Mouse (Mus musculus) limb, embryonic 14.5 days (tissue): Measurements from ENCODE around the gene Sec11a. TPM values are rescaled to one million over a fixed set of nuclear protein-coding genes. Genes with fewer than 3 reads are reported as not detected.

Source experiments
- ATAC-seq: fragments of 200-750 bp; cut with Nextera tagmentation; 2 replicates; pipeline ENCODE4 v1.8.0; 2017; ENCODE audit warnings: low read depth, moderate number of reproducible peaks, moderate TSS enrichment; ENCODE audit not compliant: low FRiP score
- DNase-seq: peaks from one replicate; pipeline ENCODE4 v3.0.0-alpha.2; 2015; ENCODE audit warnings: low spot score
- H3K27ac ChIP-seq: fragments of 300-500 bp; sonication (generic); replicated peaks from 2 replicates; pipeline ENCODE4 v1.5.1; 2014; ENCODE audit warnings: low read depth, mild to moderate bottlenecking, low read length, moderate library complexity, mixed read lengths
- H3K27me3 ChIP-seq: fragments of 300-500 bp; sonication (generic); 2 replicates; pipeline ENCODE4 v1.6.1; 2014; ENCODE audit warnings: low read length, mixed read lengths; ENCODE audit not compliant: control insufficient read depth, insufficient read depth
- H3K36me3 ChIP-seq: fragments of 300-500 bp; sonication (generic); 2 replicates; pipeline ENCODE4 v1.6.1; 2014; ENCODE audit warnings: mild to moderate bottlenecking, low read length, moderate library complexity, mixed read lengths; ENCODE audit not compliant: control insufficient read depth, insufficient read depth
- H3K4me1 ChIP-seq: fragments of 300-500 bp; sonication (generic); 2 replicates; pipeline ENCODE4 v1.6.1; 2014; ENCODE audit warnings: antibody characterized with exemption, low read length, mixed read lengths; ENCODE audit not compliant: control insufficient read depth, insufficient read depth
- H3K4me2 ChIP-seq: fragments of 300-500 bp; sonication (generic); replicated peaks from 2 replicates; pipeline ENCODE4 v1.6.1; 2014; ENCODE audit warnings: low read depth, mild to moderate bottlenecking, low read length, moderate library complexity; ENCODE audit not compliant: severe bottlenecking
- H3K4me3 ChIP-seq: fragments of 300-500 bp; sonication (generic); replicated peaks from 2 replicates; pipeline ENCODE4 v1.5.1; 2014; ENCODE audit warnings: low read length
- H3K9ac ChIP-seq: fragments of 300-500 bp; sonication (generic); 2 replicates; pipeline ENCODE4 v1.6.1; 2014; ENCODE audit warnings: mild to moderate bottlenecking, low read depth, low read length, moderate library complexity; ENCODE audit not compliant: severe bottlenecking
- H3K9me3 ChIP-seq: fragments of 300-500 bp; sonication (generic); 2 replicates; pipeline ENCODE4 v1.6.1; 2016; ENCODE audit warnings: low read length; ENCODE audit not compliant: control insufficient read depth
- POLR2A ChIP-seq: fragments of 200-500 bp; IDR thresholded peaks from 2 replicates; pipeline ENCODE4 v1.8.0; 2012; ENCODE audit warnings: inconsistent platforms, mild to moderate bottlenecking, moderate library complexity, borderline replicate concordance; ENCODE audit not compliant: insufficient read depth, insufficient read length; ENCODE audit errors: extremely low read depth
- WGBS: fragments of 180-500 bp; shearing (Covaris S2); extraction: QIAGEN DNeasy Blood & Tissue Kit; methylation state at CpG from one replicate; pipeline ENCODE4 v1.1.7; 2014; 5-methylcytosine and 5-hydroxymethylcytosine counted together
- polyA plus RNA-seq, 2 experiments: library from polyadenylated mRNA; depleted of rRNA in 1 of 2; stranded (reverse) in 1 of 2; unstranded in 1 of 2; fragments of >200 nt; fragmentation: Nextera tagmentation in 1 of 2; extraction: Ambion mirVana in 1 of 2; gene quantifications; 2 replicates each; pipeline versions ENCODE4 v1.2.1 to v1.2.3; 2012 to 2014

The Sec11a gene
- polyA plus RNA-seq, 2 experiments, result 158 to 224 TPM

- Histone ChIP-seq H3K27ac (peak overlapping the region; percentile 48; the same call in 1 of the 2 replicates), H3K9me3 (no peaks in the 10 kb centered on the region), H3K27me3 (no peaks in the 10 kb centered on the region), H3K4me3 (peak overlapping the region; percentile 72), H3K9ac (peak overlapping the region; percentile 87), H3K4me2 (peak overlapping the region; percentile 83), H3K4me1 (peaks cover 15% of the 10 kb centered on the region), H3K36me3 (peaks cover 18% of the 10 kb centered on the region)
- WGBS, result 0% methylated on average over 13 of the region's 13 CpGs
- DNase-seq (peak; percentile 62), ATAC-seq (peak; percentile 77; the same call in 1 of the 2 replicates)
- TF ChIP-seq POLR2A, result no peak
Measured at GRCm38 (mm10) chr7:80860227-80860626, 87.4 kb downstream of the Sec11a start.

- H3K4me3 ChIP-seq, result no peak overlapping the region
- ATAC-seq, result no peak
- no peak overlapping the region for H3K9ac ChIP-seq
- 28% methylated on average over 6 of the region's 6 CpGs for WGBS
- TF ChIP-seq POLR2A, result no peak
- H3K36me3 ChIP-seq, result no peaks in the 10 kb centered on the region
- DNase-seq, result peak; percentile 82
- H3K4me1 ChIP-seq, result peaks cover 9% of the 10 kb centered on the region
- H3K9me3 ChIP-seq, result no peaks in the 10 kb centered on the region
- H3K4me2 ChIP-seq, result no peak overlapping the region
- no peak overlapping the region for H3K27ac ChIP-seq
- H3K27me3 ChIP-seq, result no peaks in the 10 kb centered on the region
Measured at GRCm38 (mm10) chr7:80857181-80857580, 90.4 kb downstream of the Sec11a start.

DNA sequence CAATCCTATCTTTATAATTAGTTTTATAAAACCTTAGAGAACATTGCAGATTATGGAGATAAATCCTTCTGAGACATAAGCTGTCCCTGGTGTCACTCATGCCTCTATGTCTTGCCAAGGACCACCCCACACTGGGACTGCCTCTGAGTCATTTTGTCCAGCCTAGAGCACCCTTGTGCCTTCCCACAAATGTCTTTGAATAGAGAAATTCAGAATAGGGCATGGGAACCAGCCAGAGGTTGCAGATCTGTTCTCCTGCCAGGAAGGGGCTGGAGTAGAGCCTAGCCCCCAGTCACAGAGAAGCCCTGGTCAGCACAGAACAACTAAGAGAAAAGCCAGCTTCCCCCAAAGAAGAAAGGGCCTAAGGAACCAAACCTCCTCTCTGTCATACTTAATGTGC is 92.3 kb downstream of the Sec11a start:
- no peak overlapping the region for H3K4me3 ChIP-seq
- no peak for ATAC-seq

More for the DNA sequence above, 92.3 kb downstream of the Sec11a start:
- Histone ChIP-seq H3K9me3 (no peaks in the 10 kb centered on the region), H3K4me1 (0 out of 2 replicates have a peak, but pooled peaks cover 3% of the 10 kb centered on the region), H3K4me2 (no peak overlapping the region), H3K27me3 (no peaks in the 10 kb centered on the region), H3K27ac (no peak overlapping the region), H3K36me3 (no peaks in the 10 kb centered on the region), H3K9ac (no peak overlapping the region)
- DNase-seq, result no peak
- TF ChIP-seq POLR2A, result no peak

Other genes with a start within 250 kb of the Sec11a start
- 43.9 and 48.4 TPM in 2 replicates for gene Iqgap1, start 121.8 kb downstream of the Sec11a start, polyA plus RNA-seq (2012; rRNA removed)
- gene Iqgap1, start 121.8 kb downstream of the Sec11a start, polyA plus RNA-seq (2014; fragmentation: Nextera tagmentation; extraction: Ambion mirVana), result 88.5 and 93.2 TPM in 2 replicates
- gene Zscan2, start 86.9 kb downstream of the Sec11a start, polyA plus RNA-seq (2012; rRNA removed), result 17.3 and 19.8 TPM in 2 replicates
- gene Zscan2, start 86.9 kb downstream of the Sec11a start, polyA plus RNA-seq (2014; fragmentation: Nextera tagmentation; extraction: Ambion mirVana), result 2.7 and 2.8 TPM in 2 replicates
- 23.1 and 26.5 TPM in 2 replicates for gene Wdr73, start 46.5 kb downstream of the Sec11a start, polyA plus RNA-seq (2012; rRNA removed)
- 22.6 and 26.0 TPM in 2 replicates for gene Wdr73, start 46.5 kb downstream of the Sec11a start, polyA plus RNA-seq (2014; fragmentation: Nextera tagmentation; extraction: Ambion mirVana)
- gene Nmb, start 42.7 kb downstream of the Sec11a start, polyA plus RNA-seq (2012; rRNA removed), result 8.3 and 8.5 TPM in 2 replicates
- 4.9 and 8.1 TPM in 2 replicates for gene Nmb, start 42.7 kb downstream of the Sec11a start, polyA plus RNA-seq (2014; fragmentation: Nextera tagmentation; extraction: Ambion mirVana)
- gene Zfp592, start 45.9 kb upstream of the Sec11a start, polyA plus RNA-seq (2012; rRNA removed), result 24.3 and 31.6 TPM in 2 replicates
- 13.7 and 16.1 TPM in 2 replicates for gene Zfp592, start 45.9 kb upstream of the Sec11a start, polyA plus RNA-seq (2014; fragmentation: Nextera tagmentation; extraction: Ambion mirVana)
- 3.4 and 3.5 TPM in 2 replicates for gene Alpk3, start 109.8 kb upstream of the Sec11a start, polyA plus RNA-seq (2012; rRNA removed)
- gene Alpk3, start 109.8 kb upstream of the Sec11a start, polyA plus RNA-seq (2014; fragmentation: Nextera tagmentation; extraction: Ambion mirVana), result 3.2 and 3.9 TPM in 2 replicates
- 0.26 and 0.40 TPM in 2 replicates for gene Slc28a1, start 167.0 kb upstream of the Sec11a start, polyA plus RNA-seq (2012; rRNA removed)
- gene Slc28a1, start 167.0 kb upstream of the Sec11a start, polyA plus RNA-seq (2014; fragmentation: Nextera tagmentation; extraction: Ambion mirVana), result 0.06 TPM in 1 of 2 replicates, not detected in the other